8 mouse cellular contexts compared by ENCODE assay signal in the genomic region with DNA sequence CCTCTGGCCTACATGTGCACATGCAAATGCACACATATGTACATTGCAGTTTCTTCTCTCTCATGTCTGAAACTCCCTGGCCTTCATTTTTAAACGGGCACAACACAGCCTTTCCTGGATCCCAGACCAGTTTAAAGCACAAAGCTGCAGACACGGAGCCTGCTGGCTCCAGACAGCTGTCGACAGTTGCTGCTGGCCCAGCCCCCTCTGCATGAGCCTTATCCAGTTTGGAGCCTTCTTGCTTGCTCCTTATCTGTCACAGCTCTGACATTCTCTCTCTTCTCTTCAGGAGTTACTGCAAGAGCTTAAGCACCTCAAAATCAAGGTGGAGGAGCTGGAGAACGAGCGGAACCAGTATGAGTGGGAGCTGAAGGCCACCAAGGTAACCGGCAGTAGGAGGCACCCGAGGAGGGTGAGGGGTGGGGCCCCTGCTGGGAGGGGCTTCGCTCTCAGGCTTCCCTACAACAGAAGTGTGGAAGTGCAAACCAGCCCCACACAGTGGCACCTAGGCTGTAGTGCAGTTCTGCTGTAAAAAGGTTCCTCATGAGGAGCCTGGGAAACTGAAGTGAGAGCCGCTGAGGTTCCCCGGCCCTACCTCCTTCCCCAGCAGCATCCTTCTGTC. TPM values are rescaled to one million over a fixed set of nuclear protein-coding genes. Genes with fewer than 3 reads are reported as not detected.
A peak's percentile ranks its signal among the peaks of the same experiment; 100 is the strongest.
DNase-seq lines count a peak whose midpoint lies in the region; ATAC-seq lines count a peak whose summit lies in the region.

No protein-coding gene starts in this region.

- H3K9ac ChIP-seq in forebrain, embryonic 15.5 days (replicated peaks): no peak overlapping the region
- H3K9ac ChIP-seq in liver, embryonic 15.5 days: no peak overlapping the region
- no peak overlapping the region for H3K9ac ChIP-seq in neural tube, embryonic 12.5 days
- peak overlapping the region; percentile 41 for H3K9ac ChIP-seq in stomach, embryonic 16.5 days (ENCODE audit: low read length)

- no peaks in the 10 kb centered on the region for H3K27me3 ChIP-seq in forebrain, embryonic 15.5 days
- no peaks in the 10 kb centered on the region for H3K27me3 ChIP-seq in liver, embryonic 15.5 days
- no peaks in the 10 kb centered on the region for H3K27me3 ChIP-seq in neural tube, embryonic 12.5 days (replicated peaks)
- H3K27me3 ChIP-seq in stomach, embryonic 16.5 days (ENCODE audit: control insufficient read depth, insufficient read depth, low read length): no peaks in the 10 kb centered on the region

- no peaks in the 10 kb centered on the region for H3K9me3 ChIP-seq in forebrain, embryonic 15.5 days
- no peaks in the 10 kb centered on the region for H3K9me3 ChIP-seq in liver, embryonic 15.5 days (replicated peaks)
- no peaks in the 10 kb centered on the region for H3K9me3 ChIP-seq in neural tube, embryonic 12.5 days
- no peaks in the 10 kb centered on the region for H3K9me3 ChIP-seq in stomach, embryonic 16.5 days (replicated peaks; ENCODE audit: control insufficient read depth, low read length)

- H3K36me3 ChIP-seq in forebrain, embryonic 15.5 days: no peaks in the 10 kb centered on the region
- no peaks in the 10 kb centered on the region for H3K36me3 ChIP-seq in liver, embryonic 15.5 days (replicated peaks)
- H3K36me3 ChIP-seq in neural tube, embryonic 12.5 days: no peaks in the 10 kb centered on the region
- H3K36me3 ChIP-seq in stomach, embryonic 16.5 days (ENCODE audit: control insufficient read depth, insufficient read depth, low read length): no peaks in the 10 kb centered on the region

- 0 out of 2 replicates have a peak, but pooled peaks cover 2% of the 10 kb centered on the region for H3K4me1 ChIP-seq in brown adipose tissue, adult 24 weeks (ENCODE audit: control insufficient read depth, insufficient read depth, insufficient read length, low read length)
- H3K4me1 ChIP-seq in forebrain, embryonic 15.5 days: 0 out of 2 replicates have a peak, but pooled peaks cover 7% of the 10 kb centered on the region
- H3K4me1 ChIP-seq in liver, embryonic 15.5 days (replicated peaks): peaks cover 6% of the 10 kb centered on the region; the same call in 1 of the 2 replicates
- peaks cover 3% of the 10 kb centered on the region; the same call in 1 of the 2 replicates for H3K4me1 ChIP-seq in neural tube, embryonic 12.5 days
- H3K4me1 ChIP-seq in stomach, embryonic 16.5 days (ENCODE audit: control insufficient read depth, insufficient read depth, low read length): peaks cover 12% of the 10 kb centered on the region

- H3K27ac ChIP-seq in brown adipose tissue, adult 24 weeks (replicated peaks; ENCODE audit: low read depth, low read length): no peak overlapping the region
- no peak overlapping the region for H3K27ac ChIP-seq in forebrain, embryonic 15.5 days (replicated peaks)
- H3K27ac ChIP-seq in liver, embryonic 15.5 days (replicated peaks): no peak overlapping the region
- H3K27ac ChIP-seq in neural tube, embryonic 12.5 days: no peak overlapping the region
- peak overlapping the region; percentile 68 for H3K27ac ChIP-seq in stomach, embryonic 16.5 days (ENCODE audit: low read length)

- peak; percentile 93 for DNase-seq in CD4-positive, CD25-positive, alpha-beta regulatory T cell, adult 2 months (ENCODE audit: low read depth, low spot score)
- peak; percentile 44 for DNase-seq in heart, postnatal 25 days (ENCODE audit: low spot score)
- DNase-seq in large intestine, adult 2 months (ENCODE audit: low read depth, low spot score): peak; percentile 65

- ATAC-seq in forebrain, embryonic 15.5 days (replicated peaks): peak; percentile 85
- ATAC-seq in liver, embryonic 15.5 days (ENCODE audit: insufficient read depth): peak; percentile 81
- ATAC-seq in neural tube, embryonic 12.5 days (ENCODE audit: low FRiP score, low read depth): peak; percentile 91
- peak; percentile 95 for ATAC-seq in stomach, embryonic 16.5 days (ENCODE audit: insufficient read depth, low FRiP score)

- WGBS in forebrain, embryonic 15.5 days: 2% methylated on average over 10 of the region's 10 CpGs
- 3% methylated on average over 10 of the region's 10 CpGs for WGBS in large intestine, adult 2 months
- 3% methylated on average over 10 of the region's 10 CpGs for WGBS in liver, embryonic 15.5 days (ENCODE audit: insufficient replicate concordance)
- WGBS in neural tube, embryonic 12.5 days: 5% methylated on average over 10 of the region's 10 CpGs
- WGBS in stomach, embryonic 16.5 days: 2% methylated on average over 10 of the region's 10 CpGs

- peak overlapping the region; percentile 24 for H3K4me3 ChIP-seq in brown adipose tissue, adult 24 weeks (ENCODE audit: insufficient read depth, low read depth, low read length)
- peak overlapping the region; percentile 22 for H3K4me3 ChIP-seq in forebrain, embryonic 15.5 days
- no peak overlapping the region for H3K4me3 ChIP-seq in liver, embryonic 15.5 days (replicated peaks)
- H3K4me3 ChIP-seq in neural tube, embryonic 12.5 days: peak overlapping the region; percentile 11; the same call in 1 of the 2 replicates
- H3K4me3 ChIP-seq in stomach, embryonic 16.5 days (replicated peaks; ENCODE audit: low read length): peak overlapping the region; percentile 36

- intact Hi-C loops in heart, postnatal 25 days (cut with DNase I): loop anchor here (2.0 kb wide), 1 partner anchor 48 kb away; no protein-coding TSS in a partner anchor

- H3K4me2 ChIP-seq in forebrain, embryonic 15.5 days (replicated peaks): peak overlapping the region; percentile 33
- peak overlapping the region; percentile 38 for H3K4me2 ChIP-seq in liver, embryonic 15.5 days
- H3K4me2 ChIP-seq in neural tube, embryonic 12.5 days (replicated peaks): peak overlapping the region; percentile 52
- peak overlapping the region; percentile 43 for H3K4me2 ChIP-seq in stomach, embryonic 16.5 days (ENCODE audit: low read depth, low read length)

RNA-seq across cellular contexts. Expression of a gene that starts 49.2 kb away (rescaled TPM):
- polyA plus RNA-seq in brown adipose tissue, adult 24 weeks (2012; ENCODE audit: insufficient read depth, insufficient read length, missing spikeins): not detected in 2 replicates
- not detected in 2 replicates for polyA plus RNA-seq in forebrain, embryonic 15.5 days (2015; fragmentation: Nextera tagmentation; extraction: Ambion mirVana)
- total RNA-seq in heart, postnatal 25 days (2021): not detected
- polyA plus RNA-seq in large intestine, adult 2 months (2012; rRNA removed): 0.04 and 0.14 TPM in 2 replicates
- not detected in 2 replicates for polyA plus RNA-seq in liver, embryonic 15.5 days (2015; fragmentation: Nextera tagmentation; extraction: Ambion mirVana)
- 0.10 and 0.17 TPM in 2 replicates for polyA plus RNA-seq in neural tube, embryonic 12.5 days (2016; fragmentation: Nextera tagmentation; extraction: Ambion mirVana)
- 0.25 and 0.34 TPM in 2 replicates for polyA plus RNA-seq in stomach, embryonic 16.5 days (2015; fragmentation: Nextera tagmentation; extraction: Ambion mirVana)
